Mouse (Mus musculus) cerebellum, adult 8-10 months (tissue): Measurements from ENCODE around the gene Slc22a16.

ENCODE experiments used
- DNase-seq: peaks from one replicate; pipeline ENCODE4 v3.0.0; 2022

Gene Slc22a16

DNA sequence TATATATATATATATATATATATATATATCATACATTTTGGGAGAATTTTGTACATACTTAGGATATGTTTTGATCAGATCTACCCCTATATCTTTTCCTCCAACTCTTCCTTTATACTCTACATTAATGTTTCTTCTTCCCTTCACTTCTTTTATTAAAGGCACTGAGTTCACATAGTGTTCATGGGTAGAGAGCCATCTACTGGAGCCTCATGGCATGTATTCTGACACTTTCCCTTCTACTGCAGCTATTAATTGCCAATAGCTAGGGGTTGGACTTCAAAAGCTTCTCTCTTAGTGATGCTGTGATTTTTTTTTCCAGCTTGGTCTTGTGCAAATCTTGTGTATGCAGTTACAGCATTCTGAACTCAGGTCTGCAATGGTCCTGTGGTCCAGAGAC lies 47.8 kb downstream of the Slc22a16 start:
- DNase-seq, result no peak

DNA sequence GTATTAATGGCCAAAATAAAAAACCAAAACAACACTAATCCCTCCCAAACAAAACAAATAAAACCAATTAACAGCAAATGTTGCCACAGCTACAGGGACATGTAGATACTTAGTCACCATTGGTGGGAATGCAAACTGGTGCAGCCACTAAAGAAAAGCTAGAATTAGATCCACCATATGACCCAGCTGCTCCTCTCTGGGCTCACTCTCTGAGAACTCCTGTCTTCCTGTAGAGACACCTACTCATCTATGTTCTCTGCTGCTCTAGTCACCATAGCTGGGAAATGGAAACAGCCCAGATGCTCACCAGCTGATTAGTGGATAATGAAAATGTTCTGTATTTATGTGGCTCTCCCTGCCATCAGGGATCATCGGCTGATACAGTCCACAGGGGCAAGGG lies 49.6 kb downstream of the Slc22a16 start:
- no peak for DNase-seq

DNA sequence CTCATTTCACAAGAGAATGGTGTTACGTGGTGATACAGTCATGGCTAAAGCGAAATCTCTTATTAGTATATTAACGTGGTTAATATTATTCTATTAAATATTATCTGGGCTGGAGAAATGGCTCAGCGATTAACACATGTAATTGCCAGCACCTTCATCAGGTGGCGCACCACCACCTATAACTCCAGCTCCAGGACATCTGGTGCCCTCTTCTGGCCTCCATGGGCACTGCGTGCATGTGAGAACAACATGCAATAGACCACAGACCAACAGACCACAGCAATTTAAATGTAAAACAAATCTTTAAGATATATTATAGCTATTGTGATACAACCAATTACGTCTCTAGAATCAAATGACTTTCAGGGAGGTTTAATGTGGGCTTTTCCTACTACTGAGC lies 59.0 kb downstream of the Slc22a16 start:
- peak; percentile 51 for DNase-seq

DNA sequence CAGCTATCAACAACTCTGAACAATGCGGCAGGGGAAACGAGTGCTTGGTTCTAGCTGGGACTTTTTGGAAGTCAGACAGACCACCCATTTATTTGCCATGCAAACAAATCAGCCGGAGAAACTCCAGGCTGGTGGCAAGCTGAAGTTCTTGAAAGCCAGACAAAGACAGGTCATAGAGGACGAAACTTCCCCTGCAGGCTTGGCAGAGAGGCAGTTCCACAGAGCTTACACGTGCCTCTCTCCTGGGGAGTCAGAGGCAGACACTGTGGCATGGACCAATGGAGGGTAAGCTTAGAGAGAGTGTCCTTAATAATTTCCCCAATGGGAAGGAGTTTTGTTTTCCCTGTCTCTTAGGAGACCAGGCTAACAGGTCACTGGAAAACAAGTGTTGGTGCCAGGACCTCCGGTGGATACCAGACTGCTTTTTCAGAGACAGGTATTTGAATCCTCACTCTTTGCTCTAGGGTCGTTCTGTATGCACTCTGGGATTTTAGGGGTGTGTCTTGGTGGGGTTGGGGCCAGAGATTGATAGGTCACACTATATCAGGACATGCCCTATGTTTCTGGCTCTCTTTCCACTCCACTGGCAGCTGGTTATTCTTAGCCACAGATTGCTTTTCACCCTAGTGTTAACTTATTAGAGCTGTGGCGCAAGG lies 59.6 kb downstream of the Slc22a16 start, which contains the start of gene Ddo:
Gene Ddo (plus strand): TSS at position 356 of the 656 bp plus-strand sequence.
- peak; percentile 56 for DNase-seq

DNA sequence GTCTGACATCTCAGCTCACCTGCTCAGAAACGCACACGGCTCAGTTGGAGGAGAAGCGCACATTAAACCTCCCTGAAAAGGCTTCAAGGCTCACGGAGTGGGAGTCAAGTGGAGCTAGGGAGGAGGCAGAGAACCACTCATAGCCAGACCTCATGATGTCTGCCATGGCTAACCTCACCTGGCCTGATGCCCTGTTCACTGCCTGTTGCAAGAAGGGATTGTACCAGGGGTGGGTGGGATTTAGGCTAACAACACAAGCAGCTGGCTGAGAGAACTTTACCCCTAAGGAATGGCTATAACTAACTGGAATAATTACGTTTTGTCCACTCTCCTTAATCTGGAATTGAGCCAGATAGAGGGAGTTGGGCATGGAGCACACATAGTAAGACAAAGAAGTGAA lies 60.3 kb downstream of the Slc22a16 start:
- peak; percentile 47 for DNase-seq

DNA sequence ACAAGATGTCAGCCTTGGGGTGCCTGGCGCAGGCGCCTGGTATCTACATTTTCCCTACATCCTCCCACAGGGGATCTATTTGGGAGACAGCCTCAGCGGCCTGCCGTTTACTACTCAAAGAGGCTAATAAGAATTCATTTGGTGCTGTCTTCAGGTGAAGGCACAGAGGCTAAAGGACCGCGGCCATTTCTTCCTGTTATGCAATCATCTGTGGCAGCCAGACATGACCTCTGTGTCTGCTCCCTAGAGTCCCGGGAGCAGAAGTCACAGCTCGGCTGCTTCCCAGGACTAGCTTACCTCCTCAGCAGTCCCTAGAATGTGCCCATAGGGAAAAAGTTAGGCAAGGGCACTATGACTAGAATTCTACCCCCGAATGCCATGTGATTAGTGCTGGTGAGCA lies 60.8 kb downstream of the Slc22a16 start:
- DNase-seq, result no peak

DNA sequence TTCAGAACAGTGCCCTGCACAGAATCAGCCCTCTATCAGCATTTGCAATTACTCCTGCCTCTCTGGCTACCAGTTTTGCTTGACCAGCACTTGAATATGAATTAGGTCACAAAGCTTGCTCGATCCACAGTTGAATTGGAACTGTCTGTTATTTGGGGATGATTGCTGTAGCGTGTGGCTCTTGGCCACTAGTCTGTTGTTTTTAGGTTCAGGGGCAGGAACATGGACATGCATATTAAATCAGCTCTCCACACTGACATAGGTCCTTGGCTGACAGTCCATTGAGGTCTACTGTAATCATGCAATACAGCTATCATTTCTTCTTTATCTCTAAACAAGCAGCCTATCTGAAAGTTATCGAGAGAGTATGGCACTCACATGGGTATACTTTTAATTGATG lies 62.0 kb downstream of the Slc22a16 start:
- DNase-seq, result no peak

DNA sequence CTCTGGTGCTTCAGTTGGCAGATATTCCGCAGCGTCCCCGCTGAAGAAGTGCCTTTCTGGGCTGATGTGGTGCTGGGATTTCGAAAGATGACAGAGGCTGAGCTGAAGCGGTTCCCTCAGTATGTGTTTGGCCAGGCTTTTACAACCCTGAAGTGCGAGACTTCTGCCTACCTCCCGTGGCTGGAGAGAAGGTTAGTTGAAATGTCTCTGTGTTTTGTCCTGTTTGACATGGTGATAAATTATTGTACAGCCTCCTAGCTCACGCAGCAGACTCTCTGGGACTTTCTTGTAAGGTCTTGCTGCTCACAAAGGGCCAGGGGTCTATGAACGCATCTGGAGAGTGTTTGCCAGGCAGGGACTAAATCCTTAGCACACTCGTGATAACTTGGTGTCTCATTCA lies 67.2 kb downstream of the Slc22a16 start:
- DNase-seq, result no peak

DNA sequence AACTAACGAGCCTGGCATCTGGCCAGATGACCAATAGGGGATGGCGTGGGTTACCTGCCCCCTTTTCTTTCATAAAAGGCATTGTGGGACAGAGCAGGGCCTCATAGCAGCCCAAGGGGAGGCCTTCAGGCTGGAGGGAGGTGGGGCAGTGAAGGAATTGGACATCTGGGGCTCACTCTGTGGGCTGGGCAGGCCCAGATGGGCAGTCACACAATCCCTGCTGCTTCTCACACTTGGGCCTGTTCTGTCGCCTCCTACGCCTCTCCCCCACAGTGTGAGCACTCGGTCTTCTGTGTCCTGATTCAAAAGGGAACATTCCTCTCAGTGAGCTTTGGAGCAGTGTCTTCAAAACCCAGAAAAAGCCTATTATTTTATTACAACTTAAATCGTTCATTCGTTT lies 68.1 kb downstream of the Slc22a16 start:
- DNase-seq, result peak; percentile 73

DNA sequence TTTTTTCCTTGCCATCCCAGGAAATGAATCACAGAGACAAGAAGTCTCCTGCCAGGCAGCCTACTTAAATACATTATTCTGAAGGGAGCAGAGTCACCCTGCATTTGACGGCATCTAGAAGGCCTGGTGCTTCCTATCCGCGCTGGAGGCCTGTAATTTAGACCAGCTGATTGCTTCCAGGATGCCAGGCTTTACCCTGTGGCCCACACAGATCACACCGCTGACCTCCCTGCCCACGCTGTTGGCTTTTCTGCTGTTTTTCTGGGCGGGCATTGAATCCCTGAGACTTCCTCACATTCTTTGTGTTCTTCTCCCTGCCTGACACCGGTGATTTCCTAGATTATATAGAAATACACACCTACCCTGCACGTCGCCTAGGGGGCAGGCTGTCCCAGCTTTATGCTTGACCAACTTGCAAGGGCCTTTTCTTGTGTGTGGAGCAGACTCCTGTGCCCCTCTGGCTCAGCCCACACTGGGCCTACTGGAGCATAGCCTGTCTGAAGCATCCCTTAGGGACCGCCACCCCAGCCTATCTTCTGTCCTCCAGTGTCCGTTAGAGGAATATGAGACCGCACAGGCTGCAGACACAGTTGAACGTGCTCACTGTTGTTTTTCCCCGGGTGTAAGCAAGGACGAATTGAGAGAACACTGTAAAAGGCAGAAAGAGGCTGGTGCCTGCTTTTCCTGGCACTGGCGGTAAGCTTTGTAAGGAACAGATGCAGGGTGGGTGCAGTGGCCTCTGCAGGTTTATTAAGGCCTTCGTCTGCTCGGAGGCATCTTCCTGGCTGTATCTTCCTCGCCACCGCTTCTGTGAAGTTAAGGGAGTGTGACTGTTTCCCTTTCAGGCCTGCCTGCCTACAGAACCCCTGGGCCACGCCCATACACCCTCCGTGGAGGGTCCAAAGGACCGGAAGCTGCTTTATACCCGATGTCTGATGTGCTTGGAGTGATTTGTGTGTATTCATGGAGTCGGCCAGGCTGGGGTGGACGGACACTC lies 69.0 kb downstream of the Slc22a16 start:
- DNase-seq, result peak; percentile 34

DNA sequence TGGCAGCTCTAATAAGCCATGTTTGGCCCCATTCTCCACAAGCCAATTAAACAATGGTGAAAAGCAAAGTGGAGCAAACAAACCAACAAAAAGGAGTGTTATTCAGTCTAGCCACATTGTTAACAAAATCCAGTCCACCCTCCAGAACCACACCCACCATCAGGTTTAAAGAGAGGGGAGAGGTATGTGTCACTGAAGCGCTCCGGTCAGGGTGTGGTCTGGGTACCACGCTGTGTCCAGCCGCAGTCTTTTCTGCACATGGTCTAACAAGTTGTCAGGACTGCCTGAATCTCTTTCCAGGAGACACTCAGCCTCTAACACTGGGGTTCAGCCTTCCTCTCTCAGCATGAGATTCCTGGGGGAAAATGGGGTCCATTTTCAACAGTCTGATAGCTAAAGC lies 70.3 kb downstream of the Slc22a16 start:
- DNase-seq, result no peak

DNA sequence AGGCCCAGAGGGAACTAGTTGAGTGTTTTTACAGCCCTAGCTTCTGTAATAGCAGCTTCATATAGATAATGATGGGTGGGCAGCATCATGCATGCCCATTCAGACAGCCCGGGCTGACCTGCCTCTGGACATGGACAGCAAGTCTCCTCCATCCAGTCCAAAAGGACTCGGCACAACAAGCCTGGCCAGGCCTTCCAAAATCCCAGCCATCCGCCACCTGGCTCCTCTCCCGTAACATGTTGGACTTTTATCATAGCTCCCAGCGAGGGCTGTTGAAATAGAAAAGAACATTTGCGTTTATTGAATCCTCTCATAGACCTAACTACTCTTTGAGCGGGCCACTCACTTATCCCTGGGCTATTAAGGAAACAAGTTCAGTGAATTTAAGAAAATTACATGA lies 71.8 kb downstream of the Slc22a16 start:
- peak; percentile 62 for DNase-seq

DNA sequence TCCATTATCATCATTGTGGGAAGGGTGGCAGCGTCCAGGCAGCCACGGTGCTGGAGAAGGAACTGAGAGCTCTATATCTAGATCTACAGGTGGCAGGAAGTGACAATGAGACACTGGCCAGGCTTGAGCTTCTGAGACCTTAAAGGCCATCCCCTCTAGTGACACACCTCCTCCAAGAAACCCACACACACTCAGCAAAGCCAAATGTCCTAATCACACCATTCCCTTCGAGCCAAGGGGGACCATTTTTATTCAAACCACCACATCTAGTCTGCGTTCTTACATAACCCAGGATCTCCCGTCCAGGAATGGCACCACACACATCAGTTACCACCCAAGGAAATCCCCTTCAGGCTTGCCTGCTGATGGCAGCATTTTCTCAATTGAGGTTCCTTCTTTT lies 73.0 kb downstream of the Slc22a16 start:
- no peak for DNase-seq

DNA sequence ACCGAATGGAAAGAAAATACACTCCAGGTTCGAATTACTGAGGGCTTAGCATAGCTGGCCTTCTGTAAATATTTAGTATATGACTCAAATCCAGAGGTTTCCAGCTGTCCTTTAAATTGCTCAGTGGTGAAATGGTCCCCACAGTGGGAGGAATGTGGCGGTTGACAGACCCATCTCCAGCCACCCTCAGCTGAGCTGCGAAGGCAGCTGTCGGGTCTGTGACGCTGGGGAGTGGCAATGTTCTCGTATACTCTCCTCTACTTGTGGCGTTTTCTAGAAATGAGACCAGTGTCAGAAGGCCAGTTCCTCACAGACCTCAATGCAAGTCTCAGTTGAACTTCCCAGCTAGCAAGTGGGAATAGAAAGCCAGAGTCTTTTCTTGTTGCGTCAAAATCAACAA lies 74.3 kb downstream of the Slc22a16 start:
- DNase-seq, result no peak

DNA sequence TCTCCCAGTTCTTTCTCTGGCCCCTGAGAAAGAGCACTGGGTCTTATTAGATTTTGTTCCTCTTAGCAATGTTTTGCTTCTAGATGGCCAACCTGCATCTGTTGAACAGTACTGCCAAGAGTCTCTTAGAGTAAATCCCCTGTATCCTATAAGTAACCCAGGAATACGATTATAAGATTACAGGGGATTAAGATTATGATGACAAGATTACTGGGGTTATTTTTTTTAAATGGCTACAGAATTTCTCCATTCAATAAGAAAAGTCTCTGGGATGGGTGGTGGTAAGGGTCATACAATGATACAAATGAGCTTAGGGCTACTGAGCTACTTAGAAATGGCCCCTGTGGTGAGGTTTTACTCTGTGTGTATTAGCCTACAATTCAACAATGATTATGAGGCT lies 75.2 kb downstream of the Slc22a16 start:
- DNase-seq, result no peak

DNA sequence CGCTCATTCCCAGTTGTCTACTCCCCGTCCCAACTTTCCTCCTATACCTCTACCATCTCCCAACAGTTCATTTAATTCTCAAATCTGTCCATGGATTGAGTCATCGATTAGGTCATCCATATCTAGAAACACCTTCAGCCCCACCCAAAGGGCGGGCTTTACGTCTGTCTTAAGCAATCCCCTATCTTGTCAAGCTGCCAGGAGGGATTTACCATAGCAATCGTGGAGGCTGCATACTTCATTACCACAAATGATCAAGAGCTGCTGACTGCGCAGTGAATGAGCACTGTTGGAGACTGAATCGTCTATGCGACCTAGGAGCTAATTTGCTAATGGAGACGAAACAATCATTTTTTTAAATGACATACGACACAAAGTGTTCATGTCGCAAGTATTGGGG lies 78.6 kb downstream of the Slc22a16 start:
- no peak for DNase-seq

DNA sequence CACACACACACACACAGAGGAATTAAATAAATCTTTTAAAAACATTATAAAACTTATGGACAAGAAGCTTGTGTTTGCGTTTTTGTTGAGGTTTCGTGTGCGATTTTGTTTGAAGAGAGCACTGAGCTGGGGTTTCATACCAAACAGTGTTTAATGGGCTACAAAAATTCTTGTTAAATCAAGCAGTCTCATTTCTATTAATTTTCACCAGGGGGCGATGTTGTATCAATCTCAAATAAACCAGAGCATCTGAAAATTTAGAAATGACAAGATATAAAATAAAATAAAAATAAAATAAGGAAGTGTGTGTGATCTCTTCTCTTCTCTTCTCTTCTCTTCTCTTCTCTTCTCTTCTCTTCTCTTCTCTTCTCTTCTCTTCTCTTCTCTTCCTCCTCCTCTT lies 79.5 kb downstream of the Slc22a16 start:
- DNase-seq, result no peak

DNA sequence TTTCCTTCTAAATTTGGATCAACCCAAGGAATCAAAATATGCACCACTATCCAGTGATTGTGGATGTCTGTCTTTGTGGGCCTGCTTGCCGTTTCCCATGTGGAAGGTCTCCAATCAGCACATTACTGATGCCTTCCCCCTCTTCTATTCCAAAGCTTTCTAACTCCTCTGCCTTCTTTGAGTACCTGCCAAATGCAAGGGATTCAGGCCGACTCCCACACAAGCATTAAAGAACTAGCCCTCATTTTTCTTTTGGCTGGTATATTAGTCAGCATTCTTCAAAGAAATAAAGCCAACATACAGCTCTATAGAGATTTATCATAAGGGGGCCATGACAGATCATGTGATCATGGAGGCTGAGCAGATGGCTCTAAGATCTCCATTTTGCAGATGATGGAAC lies 81.5 kb downstream of the Slc22a16 start:
- DNase-seq, result no peak
